Mouse (Mus musculus): ENCODE measurements around the gene Cyp2c65. TPM values are rescaled to one million over a fixed set of nuclear protein-coding genes. Genes with fewer than 3 reads are reported as not detected.
"Not testable (repeated sequence)": the region's sequence is repeated elsewhere in the genome, so short reads cannot be mapped to it uniquely, and the experiment has no call there.

The Cyp2c65 gene
- polyA plus RNA-seq (2012; rRNA removed): 52.8 and 87.8 TPM in 2 replicates

- WGBS: 21% methylated on average over 2 of the region's 2 CpGs
- TF ChIP-seq CTCF (IDR thresholded peaks at IDR 0.05; ENCODE audit: extremely low read depth, insufficient read length, insufficient replicate concordance, low read depth, low read length) (no peak), POLR2A (IDR thresholded peaks at IDR 0.05; ENCODE audit: low read depth, low read length) (no peak)
- Histone ChIP-seq H3K27ac (ENCODE audit: insufficient read depth, low read depth, low read length) (peak within 1 kb of the TSS; percentile 79; the same call in 1 of the 2 replicates), H3K4me3 (ENCODE audit: low read depth, low read length) (no peak within 1 kb of the TSS), H3K27me3 (ENCODE audit: control insufficient read depth, insufficient read depth, low read length) (no peaks in the 10 kb centered on the region), H3K36me3 (ENCODE audit: control insufficient read depth, insufficient read depth, low read length) (no peaks in the 10 kb centered on the region), H3K4me1 (ENCODE audit: control insufficient read depth, insufficient read depth, insufficient read length, low read length) (0 out of 2 replicates have a peak, but pooled peaks cover 1% of the 10 kb centered on the region)
These were observed at the start of gene Cyp2c65 for GRCm38 (mm10) chr19:39060719-39061118. Cyp2c65 (plus strand) TSS chr19:39061015.

DNA sequence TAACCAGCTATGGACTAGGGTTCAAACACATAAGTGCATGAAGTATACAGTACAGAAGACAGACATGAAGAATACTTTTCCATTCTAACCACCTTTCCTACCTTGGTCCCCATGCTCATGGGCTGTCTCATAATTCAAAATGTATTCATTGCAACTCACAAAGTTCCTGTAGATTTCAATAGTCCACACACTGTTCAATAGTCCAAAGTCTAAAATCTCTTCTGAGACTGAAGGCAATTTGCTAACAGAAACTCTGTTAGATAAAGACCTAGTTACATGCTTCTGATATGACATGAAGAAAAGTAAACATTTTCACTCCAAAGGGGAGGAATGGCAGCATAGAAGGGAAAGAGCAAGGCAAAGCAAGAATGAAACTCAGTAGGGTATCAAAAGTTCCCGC lies 2.9 kb upstream of the Cyp2c65 start:
- Histone ChIP-seq H3K4me1 (ENCODE audit: control insufficient read depth, insufficient read depth, insufficient read length, low read length) (0 out of 2 replicates have a peak, but pooled peaks cover 1% of the 10 kb centered on the region), H3K27ac (ENCODE audit: insufficient read depth, low read depth, low read length) (peak overlapping the region; percentile 82)
- WGBS: 52% methylated on average over 1 of the region's 1 CpGs

GRCm38 (mm10) chr19:39098779-39099178 lies 38.0 kb downstream of the Cyp2c65 start:
- H3K4me3 ChIP-seq (ENCODE audit: low read depth, low read length); H3K27me3 ChIP-seq (ENCODE audit: control insufficient read depth, insufficient read depth, low read length); H3K27ac ChIP-seq (ENCODE audit: insufficient read depth, low read depth, low read length); H3K36me3 ChIP-seq (ENCODE audit: control insufficient read depth, insufficient read depth, low read length); H3K4me1 ChIP-seq (ENCODE audit: control insufficient read depth, insufficient read depth, insufficient read length, low read length): not testable (repeated sequence)
- WGBS: 85% methylated on average over 2 of the region's 2 CpGs

More for the DNA sequence above, 2.9 kb upstream of the Cyp2c65 start:
- no peak overlapping the region for H3K4me3 ChIP-seq (ENCODE audit: low read depth, low read length)
- H3K27me3 ChIP-seq (ENCODE audit: control insufficient read depth, insufficient read depth, low read length): no peaks in the 10 kb centered on the region
- no peaks in the 10 kb centered on the region for H3K36me3 ChIP-seq (ENCODE audit: control insufficient read depth, insufficient read depth, low read length)
- TF ChIP-seq CTCF (IDR thresholded peaks at IDR 0.05; ENCODE audit: extremely low read depth, insufficient read length, insufficient replicate concordance, low read depth, low read length) (no peak), POLR2A (IDR thresholded peaks at IDR 0.05; ENCODE audit: low read depth, low read length) (no peak)

- Histone ChIP-seq H3K27ac (ENCODE audit: insufficient read depth, low read depth, low read length) (peak within 1 kb of the TSS; percentile 67), H3K27me3 (ENCODE audit: control insufficient read depth, insufficient read depth, low read length) (no peaks in the 10 kb centered on the region), H3K36me3 (ENCODE audit: control insufficient read depth, insufficient read depth, low read length) (no peaks in the 10 kb centered on the region), H3K4me3 (ENCODE audit: low read depth, low read length) (no peak within 1 kb of the TSS), H3K4me1 (ENCODE audit: control insufficient read depth, insufficient read depth, insufficient read length, low read length) (0 out of 2 replicates have a peak, but pooled peaks cover 1% of the 10 kb centered on the region)
- WGBS: 31% methylated on average over 1 of the region's 1 CpGs
- TF ChIP-seq POLR2A (IDR thresholded peaks at IDR 0.05; ENCODE audit: low read depth, low read length): no peak
These were observed 52.8 kb downstream of the Cyp2c65 start, which contains the start of gene Cyp2c66 for GRCm38 (mm10) chr19:39113644-39114043. Cyp2c66 (plus strand) TSS chr19:39113898.

Other genes with a start within 250 kb of the Cyp2c65 start
- gene Noc3l, start 241.8 kb upstream of the Cyp2c65 start, polyA plus RNA-seq (2012; rRNA removed): 0.89 and 0.94 TPM in 2 replicates
- 1.5 and 3.4 TPM in 2 replicates for gene Tbc1d12, start 224.4 kb upstream of the Cyp2c65 start, polyA plus RNA-seq (2012; rRNA removed)
- 0.18 and 0.82 TPM in 2 replicates for gene Hells, start 130.1 kb upstream of the Cyp2c65 start, polyA plus RNA-seq (2012; rRNA removed)
- 13.4 and 16.3 TPM in 2 replicates for gene Cyp2c55, start 54.0 kb upstream of the Cyp2c65 start, polyA plus RNA-seq (2012; rRNA removed)
- 6.9 and 26.9 TPM in 2 replicates for gene Cyp2c66, start 52.9 kb downstream of the Cyp2c65 start, polyA plus RNA-seq (2012; rRNA removed)
- 0.70 and 3.2 TPM in 2 replicates for gene Cyp2c29, start 208.4 kb downstream of the Cyp2c65 start, polyA plus RNA-seq (2012; rRNA removed)